Mouse (Mus musculus): Measurements from ENCODE around the gene Tfap4.
"Not testable (repeated sequence)": the region's sequence is repeated elsewhere in the genome, so short reads cannot be mapped to it uniquely, and the experiment has no call there.

Gene Tfap4

GRCm38 (mm10) chr16:4593971-4594813 lies 34.5 kb upstream of the Tfap4 start, which contains the start of gene Glis2:
TSS of gene Glis2 (plus strand) at chr16:4594713.
- in situ Hi-C loops (cut with MboI; ENCODE audit: unreplicated experiment in 2 of 2), result no loop called here

- in situ Hi-C loops (cut with MboI; ENCODE audit: unreplicated experiment in 2 of 2), result no loop called here
Measured at GRCm38 (mm10) chr16:4592909-4593875, 33.5 kb upstream of the Tfap4 start.

GRCm38 (mm10) chr16:4590236-4590635 lies 30.6 kb upstream of the Tfap4 start:
- in situ Hi-C loops (cut with MboI; ENCODE audit: unreplicated experiment in 2 of 2), result no loop called here

- in situ Hi-C loops (cut with MboI; ENCODE audit: unreplicated experiment in 2 of 2), result no loop called here
Measured at GRCm38 (mm10) chr16:4587516-4588210, 28.0 kb upstream of the Tfap4 start.

GRCm38 (mm10) chr16:4586531-4587123 lies 27.0 kb upstream of the Tfap4 start:
- in situ Hi-C loops (cut with MboI; ENCODE audit: unreplicated experiment in 2 of 2), result no loop called here

- in situ Hi-C loops (cut with MboI; ENCODE audit: unreplicated experiment in 2 of 2), result no loop called here
Measured at GRCm38 (mm10) chr16:4585642-4586530, 26.2 kb upstream of the Tfap4 start.

GRCm38 (mm10) chr16:4584438-4584837 lies 24.8 kb upstream of the Tfap4 start:
- in situ Hi-C loops (cut with MboI; ENCODE audit: unreplicated experiment in 2 of 2), result no loop called here

GRCm38 (mm10) chr16:4583807-4584206 lies 24.2 kb upstream of the Tfap4 start:
- in situ Hi-C loops (cut with MboI; ENCODE audit: unreplicated experiment in 2 of 2), result no loop called here

GRCm38 (mm10) chr16:4581179-4581578 lies 21.5 kb upstream of the Tfap4 start:
- in situ Hi-C loops (cut with MboI; ENCODE audit: unreplicated experiment in 2 of 2), result not testable (repeated sequence)

- in situ Hi-C loops (cut with MboI; ENCODE audit: unreplicated experiment in 2 of 2), result no loop called here
Measured at GRCm38 (mm10) chr16:4578630-4579029, 19.0 kb upstream of the Tfap4 start.

- in situ Hi-C loops (cut with MboI; ENCODE audit: unreplicated experiment in 2 of 2), result no loop called here
Measured at GRCm38 (mm10) chr16:4576873-4577272, 17.2 kb upstream of the Tfap4 start.

- in situ Hi-C loops (cut with MboI; ENCODE audit: unreplicated experiment in 2 of 2), result no loop called here
Measured at GRCm38 (mm10) chr16:4576038-4576437, 16.4 kb upstream of the Tfap4 start.

GRCm38 (mm10) chr16:4570737-4571136 lies 11.1 kb upstream of the Tfap4 start:
- in situ Hi-C loops (cut with MboI; ENCODE audit: unreplicated experiment in 2 of 2), result loop anchor here (5.0 kb wide), 2 partner anchors 37 to 222 kb away; partner anchors contain the start of gene Cdip1 (in 1 of the 2)

- in situ Hi-C loops (cut with MboI; ENCODE audit: unreplicated experiment in 2 of 2), result loop anchor here in 1 of 2 experiments (5.0 kb wide), 1 partner anchor 44 kb away; no protein-coding TSS in a partner anchor
Measured at GRCm38 (mm10) chr16:4567912-4568311, 8.3 kb upstream of the Tfap4 start.

- in situ Hi-C loops (cut with MboI; ENCODE audit: unreplicated experiment in 2 of 2), result no loop called here
Measured at GRCm38 (mm10) chr16:4560145-4560952, 695 bp upstream of the Tfap4 start.

- in situ Hi-C loops (cut with MboI; ENCODE audit: unreplicated experiment in 2 of 2), result no loop called here
Measured at GRCm38 (mm10) chr16:4558980-4559631, 548 bp downstream of the Tfap4 start.

GRCm38 (mm10) chr16:4558384-4558979 lies 1.2 kb downstream of the Tfap4 start:
- in situ Hi-C loops (cut with MboI; ENCODE audit: unreplicated experiment in 2 of 2), result no loop called here

All from v-Abl transformed pro-B cells (cell line).